Mouse (Mus musculus) adipocyte (in vitro differentiated cells): ENCODE measurements at regions not wholly inside any gene's neighbourhood (a gene's known extent, or its start where the extent isn't known, plus 50 kb on each side); places are given as distances from the start of the nearest gene placed in this dataset.

Source experiments
- DNase-seq: peaks from one replicate; pipeline ENCODE4 v3.0.0-alpha.2; 2016; ENCODE audit warnings: low spot score

DNA sequence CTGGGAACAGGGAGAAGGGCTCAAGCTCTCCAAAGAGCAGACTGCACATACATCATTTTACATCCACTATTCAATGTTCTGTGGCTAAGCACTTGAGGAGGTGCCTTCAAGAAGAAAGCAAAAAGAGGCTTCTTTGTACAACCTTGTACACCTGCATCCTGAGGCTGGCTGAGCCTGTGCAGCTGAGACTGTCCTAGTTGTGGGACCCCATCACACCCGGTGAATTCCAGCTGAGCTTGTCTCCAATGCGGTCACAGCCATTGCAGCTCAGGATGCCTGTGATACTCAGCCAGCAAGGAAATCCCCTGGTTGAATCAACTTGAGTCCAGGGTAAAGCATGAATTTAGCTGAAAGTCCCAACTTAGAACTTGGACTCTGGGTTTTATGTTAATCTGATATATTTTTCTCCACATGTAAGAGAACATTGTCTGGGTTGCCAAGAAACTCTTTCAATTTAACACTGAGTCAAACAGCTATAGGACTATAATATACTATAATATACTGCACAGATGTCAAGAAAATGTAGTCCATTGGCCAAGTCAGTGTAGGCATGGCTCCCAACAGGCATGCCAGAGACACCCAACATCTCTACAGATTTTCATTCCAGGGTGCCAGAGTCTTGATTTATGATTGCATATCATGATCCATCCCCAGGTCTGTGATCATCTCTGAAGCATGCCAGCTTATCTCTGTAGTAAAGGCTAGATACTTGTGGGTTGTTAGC, 599.2 kb downstream of the Pard3 start:
- DNase-seq: no peak

DNA sequence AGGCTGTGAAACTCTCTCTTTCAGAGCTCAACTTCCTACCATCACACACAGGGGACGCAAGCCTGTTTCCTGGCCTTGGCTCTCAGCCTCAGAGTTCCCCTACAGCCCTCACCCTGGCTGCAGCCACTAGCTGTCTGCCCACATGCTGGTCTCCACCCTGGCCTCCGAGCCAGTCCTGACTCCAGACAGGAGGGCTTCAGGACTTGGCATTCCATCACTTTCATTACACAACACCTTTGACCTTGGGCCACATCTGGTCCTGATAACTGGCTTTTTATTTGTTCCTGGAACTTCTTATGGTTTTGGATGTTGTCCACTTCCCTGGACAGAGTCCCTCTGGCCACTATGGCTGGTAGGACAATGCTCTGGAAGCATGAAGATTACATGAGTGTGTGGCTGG, 602.9 kb downstream of the Pard3 start:
- DNase-seq: peak; percentile 33

GRCm38 (mm10) chr8:127668991-127669390, 605.3 kb downstream of the Pard3 start:
- no peak for DNase-seq

DNA sequence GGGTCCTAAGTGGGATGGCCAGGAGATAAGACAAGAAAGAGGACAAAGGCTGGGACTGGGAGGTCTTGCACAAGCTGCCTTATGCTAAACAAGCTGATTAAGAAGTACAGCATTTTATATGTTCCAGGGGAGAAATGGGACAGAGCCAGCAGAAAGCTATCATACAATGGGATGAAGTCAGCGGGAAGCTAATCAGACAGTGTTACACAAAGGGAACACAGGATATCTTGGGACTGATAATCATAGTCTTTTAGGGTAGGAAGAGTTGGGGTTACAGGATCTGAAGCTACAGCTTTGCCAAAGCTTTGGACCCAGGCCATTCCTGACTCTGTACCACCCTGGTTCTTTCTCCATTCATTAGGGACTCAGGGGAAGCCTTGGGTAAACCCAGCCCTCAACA, 610.4 kb downstream of the Pard3 start:
- DNase-seq: no peak

- DNase-seq: no peak
Measured at GRCm38 (mm10) chr8:127675377-127675776, 611.7 kb downstream of the Pard3 start.

GRCm38 (mm10) chr8:127680205-127680604, 616.5 kb downstream of the Pard3 start:
- no peak for DNase-seq

DNA sequence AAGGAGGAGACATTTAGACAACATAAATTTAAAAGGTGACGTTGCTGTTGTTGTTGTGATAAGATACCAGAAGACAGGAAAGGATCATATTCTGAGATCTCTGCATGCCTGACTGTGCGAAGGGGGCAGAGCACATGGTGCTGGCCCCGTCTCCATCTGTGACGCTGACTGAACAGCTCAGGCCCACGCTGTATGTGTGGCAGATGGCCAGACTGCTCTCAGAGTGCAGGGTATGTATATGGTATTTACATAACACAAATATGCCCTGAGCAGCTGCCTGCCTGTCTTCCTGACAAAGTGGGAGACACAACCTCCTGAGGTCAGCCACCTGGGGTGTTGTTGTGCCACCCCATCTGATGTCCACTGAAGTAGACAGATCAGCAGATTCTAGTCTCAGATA, 620.5 kb downstream of the Pard3 start:
- no peak for DNase-seq

DNA sequence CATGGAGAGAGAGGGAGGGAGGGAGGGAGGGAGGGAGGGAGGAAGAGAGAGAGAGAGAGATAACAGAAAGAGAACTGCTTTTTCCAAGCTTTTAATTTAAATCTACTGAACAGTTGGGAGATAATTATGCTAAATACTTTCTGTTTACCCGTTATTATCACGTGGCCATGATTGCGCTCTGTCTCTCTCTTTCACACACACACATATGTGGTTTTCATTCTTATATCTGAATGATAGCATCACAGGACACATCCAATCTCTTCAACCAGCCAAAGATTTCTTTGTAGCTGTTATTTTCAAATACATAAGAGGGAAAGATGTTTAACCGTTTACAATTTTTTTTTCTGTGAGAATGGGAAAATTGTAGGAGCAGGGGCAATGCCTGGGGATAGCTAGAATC, 627.1 kb downstream of the Pard3 start:
- no peak for DNase-seq

DNA sequence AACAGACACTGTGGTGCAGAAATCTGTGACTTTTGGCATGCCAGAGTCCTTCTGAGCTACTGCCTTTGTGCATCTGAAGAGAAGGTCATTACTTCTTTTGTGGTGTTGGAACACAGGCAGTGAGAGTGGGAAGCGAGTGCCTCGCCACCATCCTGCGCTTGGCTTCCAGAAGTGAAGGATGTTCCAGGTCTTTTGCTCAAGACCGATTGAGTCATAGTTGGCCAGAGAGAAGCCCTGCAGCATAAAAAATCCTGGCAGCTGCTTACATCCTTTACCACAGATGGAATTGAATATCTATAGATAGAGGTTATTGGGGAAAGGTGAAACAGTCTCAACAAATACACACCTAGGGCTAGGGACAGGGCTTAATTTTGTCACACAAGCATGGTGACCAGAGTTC, 634.7 kb downstream of the Pard3 start:
- DNase-seq: peak; percentile 80

- DNase-seq: no peak
Measured at GRCm38 (mm10) chr8:127704406-127704805, 640.7 kb downstream of the Pard3 start.

DNA sequence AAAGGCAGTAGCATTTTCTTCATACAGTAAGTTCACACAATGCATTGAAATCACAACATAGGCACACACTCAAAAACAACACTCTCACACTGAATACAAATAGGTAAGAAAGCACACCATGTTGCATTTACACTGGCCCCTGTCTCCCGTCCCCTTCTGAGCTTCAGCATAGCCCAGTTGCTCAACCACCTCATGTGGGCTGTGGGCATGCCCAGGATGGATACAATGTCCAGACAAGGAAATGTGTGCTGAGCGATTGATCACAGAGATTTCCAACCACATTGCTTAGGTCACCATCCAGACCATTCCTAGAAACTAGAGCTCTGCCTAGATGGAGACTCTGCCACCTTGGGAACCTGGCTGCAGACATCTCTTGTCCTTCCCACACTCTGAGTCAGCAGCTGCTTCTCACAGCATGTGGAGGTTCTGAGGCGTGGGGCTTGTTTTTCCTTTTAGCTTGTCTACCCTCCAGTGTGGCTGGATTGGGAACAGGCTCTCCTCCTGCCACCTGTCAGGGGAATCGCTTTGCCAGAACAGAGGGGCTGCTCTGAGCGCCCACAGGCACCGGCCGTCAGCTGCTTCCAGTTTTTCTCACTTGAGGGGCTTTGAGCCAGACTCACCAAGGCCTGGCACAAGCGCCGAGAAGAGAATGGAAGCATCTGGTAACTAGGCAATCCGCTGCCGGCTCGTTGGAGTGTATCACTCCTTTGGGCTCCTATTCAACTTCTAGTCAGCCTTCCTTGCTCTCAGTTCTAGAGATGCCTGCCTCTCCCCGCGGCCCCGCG, 642.5 kb downstream of the Pard3 start:
- no peak for DNase-seq

- no peak for DNase-seq
Measured at GRCm38 (mm10) chr8:127709439-127709838, 645.7 kb downstream of the Pard3 start.

- DNase-seq: no peak
Measured at GRCm38 (mm10) chr8:127715097-127715496, 643.3 kb upstream of the Nrp1 start.

DNA sequence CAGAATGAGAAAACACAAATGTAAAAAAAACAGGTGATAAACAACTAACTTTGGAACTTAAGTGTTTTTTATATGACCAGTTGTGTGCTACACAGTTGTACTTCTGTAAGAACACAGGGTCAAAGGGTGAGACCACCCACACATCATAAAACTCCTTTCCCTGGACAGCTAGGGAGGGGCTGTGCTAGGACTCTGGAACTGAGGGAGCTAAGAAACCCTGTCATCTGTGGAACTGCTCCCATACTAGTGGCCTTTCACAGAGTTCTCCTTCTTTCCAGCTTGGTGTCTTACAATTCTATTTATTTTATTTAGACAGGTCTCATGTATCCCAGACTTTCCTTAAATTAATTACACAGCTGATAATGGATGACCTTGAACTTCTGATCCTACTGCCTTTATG, 640.4 kb upstream of the Nrp1 start:
- DNase-seq: no peak

DNA sequence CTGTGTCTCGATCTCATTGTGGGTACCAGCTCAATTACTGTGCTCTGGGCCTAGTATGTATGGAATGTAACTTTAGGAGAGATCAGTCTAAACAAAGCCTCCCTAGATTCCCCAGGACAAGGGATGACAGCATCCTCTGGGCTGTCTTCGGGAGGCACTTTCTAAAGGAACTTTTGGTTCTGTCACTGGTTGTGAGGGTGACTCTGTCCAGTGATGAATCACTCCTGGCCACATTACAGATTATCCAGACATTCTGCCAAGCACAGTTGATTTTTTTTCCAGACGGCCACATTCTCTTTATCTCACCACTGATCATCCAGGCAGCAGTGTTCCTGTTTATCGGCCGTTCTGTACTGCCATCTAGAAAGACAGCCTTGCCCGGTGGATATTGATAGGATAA, 638.5 kb upstream of the Nrp1 start:
- DNase-seq: peak; percentile 57

- DNase-seq: peak; percentile 15
Measured at GRCm38 (mm10) chr8:127720593-127721290, 637.7 kb upstream of the Nrp1 start.

DNA sequence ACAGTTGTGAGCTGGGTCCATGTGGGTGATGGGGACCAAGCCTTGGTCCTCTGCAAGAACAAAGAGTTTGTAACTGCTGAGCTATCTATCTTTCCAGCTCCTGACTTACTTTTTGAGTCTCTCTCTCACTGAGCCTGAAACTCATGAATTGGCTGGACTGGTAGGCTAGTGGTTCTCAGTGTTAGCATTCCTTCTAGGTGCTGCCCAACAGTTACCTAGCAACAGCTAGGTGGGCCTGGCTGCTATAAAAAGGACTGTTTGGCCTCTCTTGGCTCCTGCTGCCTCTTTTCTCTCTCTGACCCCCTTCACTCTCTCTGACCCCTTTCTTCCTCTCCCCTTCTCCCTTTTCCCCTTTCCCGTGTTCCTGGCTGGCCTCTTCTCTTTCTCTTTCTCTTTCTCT, 636.8 kb upstream of the Nrp1 start:
- no peak for DNase-seq

DNA sequence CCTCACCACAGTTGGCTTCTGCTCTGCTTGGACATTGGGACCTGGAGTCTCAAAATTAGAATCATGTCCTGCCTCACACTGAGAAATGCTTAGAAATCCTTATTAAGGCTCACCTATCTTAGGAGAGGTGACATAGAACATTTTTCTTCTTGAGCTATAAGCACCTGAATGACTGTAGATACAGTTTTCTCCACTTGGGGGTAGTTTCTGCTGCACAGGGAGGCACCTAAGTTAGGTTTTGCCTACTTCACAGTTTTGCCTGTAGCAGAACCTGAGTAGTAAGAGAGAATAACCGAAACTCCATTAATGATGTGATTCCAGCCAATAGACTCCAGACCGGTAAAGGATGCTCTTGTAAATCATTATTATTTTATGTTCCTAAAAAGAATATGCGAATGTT, 624.3 kb upstream of the Nrp1 start:
- no peak for DNase-seq

DNA sequence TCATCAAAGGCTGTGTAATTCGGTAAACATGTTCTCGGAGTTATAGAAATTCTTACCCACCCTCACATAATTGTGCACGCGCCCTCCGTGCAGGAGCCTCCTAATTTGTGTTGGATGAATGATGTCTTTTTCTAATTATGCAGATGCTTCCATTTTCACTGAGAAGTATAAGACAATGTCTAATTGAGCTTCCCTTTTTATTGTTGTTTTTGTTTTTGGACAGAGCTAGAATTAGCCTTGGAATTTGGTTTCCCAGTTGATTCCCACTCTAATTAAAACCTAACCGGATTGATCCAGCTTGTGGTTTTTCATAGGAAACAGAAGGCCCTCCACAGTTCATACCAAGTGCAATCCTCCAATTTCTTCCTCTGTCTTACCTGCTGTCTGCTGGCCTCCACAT, 616.2 kb upstream of the Nrp1 start:
- DNase-seq: no peak

- DNase-seq: no peak
Measured at GRCm38 (mm10) chr8:127745221-127745620, 613.2 kb upstream of the Nrp1 start.

DNA sequence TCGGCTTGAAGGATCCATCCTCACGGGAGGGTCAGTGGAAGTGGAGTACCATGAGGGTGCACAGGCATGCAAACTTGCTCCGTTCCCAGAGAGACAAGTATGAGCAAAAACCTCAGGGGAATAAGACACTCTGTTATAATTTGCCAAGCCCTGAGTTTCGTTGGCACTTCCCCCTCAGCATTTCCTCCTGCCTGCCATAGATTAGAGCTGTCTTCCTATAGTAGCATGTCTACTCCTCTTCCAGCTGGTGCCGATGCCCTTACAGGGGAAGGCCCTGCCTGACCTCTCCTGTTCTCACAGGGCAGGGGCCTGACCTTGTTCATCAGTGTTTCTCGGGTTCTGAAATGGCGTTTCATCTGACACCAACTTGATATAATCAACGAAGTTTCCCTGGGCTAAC, 611.9 kb upstream of the Nrp1 start:
- no peak for DNase-seq

GRCm38 (mm10) chr8:127752871-127753270, 605.5 kb upstream of the Nrp1 start:
- no peak for DNase-seq
